Mouse (Mus musculus) frontal cortex, postnatal 36 days (tissue): Measurements from ENCODE around the gene Rbm33.

ENCODE experiments used
- DNase-seq, 2 experiments: peaks; one replicate each; pipeline ENCODE4 v3.0.0; 2022; ENCODE audit warnings: low spot score in 2 of 2

Rbm33 gene

GRCm38 (mm10) chr5:28412006-28412685 is 95.2 kb downstream of the Rbm33 start:
- no peak for DNase-seq

GRCm38 (mm10) chr5:28413533-28413932 is 96.6 kb downstream of the Rbm33 start:
- no peak for DNase-seq

GRCm38 (mm10) chr5:28414076-28414475 is 97.2 kb downstream of the Rbm33 start:
- DNase-seq, result no peak

GRCm38 (mm10) chr5:28416029-28416428 is 99.1 kb downstream of the Rbm33 start:
- no peak for DNase-seq

- no peak for DNase-seq
Measured at GRCm38 (mm10) chr5:28418734-28419133, 101.8 kb downstream of the Rbm33 start.

GRCm38 (mm10) chr5:28419640-28420265 is 102.8 kb downstream of the Rbm33 start:
- no peak for DNase-seq

GRCm38 (mm10) chr5:28423781-28424180 is 106.9 kb downstream of the Rbm33 start:
- no peak for DNase-seq

GRCm38 (mm10) chr5:28425926-28426325 is 109.0 kb downstream of the Rbm33 start:
- DNase-seq, result no peak

- no peak for DNase-seq
Measured at GRCm38 (mm10) chr5:28450126-28450890, 133.4 kb downstream of the Rbm33 start.

- DNase-seq, result peak; percentile 87
Measured at GRCm38 (mm10) chr5:28451053-28451638, 134.2 kb downstream of the Rbm33 start.

GRCm38 (mm10) chr5:28453086-28453485 is 136.2 kb downstream of the Rbm33 start:
- DNase-seq, result no peak

- DNase-seq, result no peak
Measured at GRCm38 (mm10) chr5:28453523-28453922, 136.6 kb downstream of the Rbm33 start.

- no peak for DNase-seq
Measured at GRCm38 (mm10) chr5:28454546-28454945, 137.6 kb downstream of the Rbm33 start.

GRCm38 (mm10) chr5:28455721-28456120 is 138.8 kb downstream of the Rbm33 start:
- DNase-seq, result no peak

- no peak for DNase-seq
Measured at GRCm38 (mm10) chr5:28456366-28456765, 139.4 kb downstream of the Rbm33 start.

- DNase-seq, result no peak
Measured at GRCm38 (mm10) chr5:28457921-28458641, 141.2 kb downstream of the Rbm33 start.

GRCm38 (mm10) chr5:28458821-28459240 is 141.9 kb downstream of the Rbm33 start:
- DNase-seq, result no peak

- no peak for DNase-seq
Measured at GRCm38 (mm10) chr5:28459456-28460225, 142.7 kb downstream of the Rbm33 start.

- no peak for DNase-seq
Measured at GRCm38 (mm10) chr5:28460556-28461350, 143.8 kb downstream of the Rbm33 start.

GRCm38 (mm10) chr5:28461376-28461775 is 144.5 kb downstream of the Rbm33 start:
- no peak for DNase-seq
